Mouse (Mus musculus) B cell, adult 62 days (primary cell): Measurements from ENCODE around the gene Gm38431. TPM values are rescaled to one million over a fixed set of nuclear protein-coding genes. Genes with fewer than 3 reads are reported as not detected.

Experiments
- total RNA-seq: library from RNA; stranded (reverse); gene quantifications from 4 replicates; pipeline ENCODE4 v1.2.4, GENCODE M21; 2023

The Gm38431 gene
- 9.4 to 13.1 TPM (median 9.8 TPM) in 4 replicates for total RNA-seq

GRCm38 (mm10) chr9:21091707-21092320, at the start of gene Gm38431, which contains the start of gene Raver1:
Gm38431 (minus strand) TSS chr9:21091997.
Raver1 (minus strand) TSS chr9:21092008.

GRCm38 (mm10) chr9:21131059-21131956, 39.5 kb upstream of the Gm38431 start, which contains the start of gene Tyk2:
Tyk2 (minus strand) TSS chr9:21131243.

GRCm38 (mm10) chr9:21073044-21073840, 18.6 kb downstream of the Gm38431 start, which contains the start of the genes Gm49373 and Fdx1l:
Gm49373 (minus strand) TSS chr9:21073096.
Fdx1l (minus strand) TSS chr9:21073614.

GRCm38 (mm10) chr9:21067006-21067684, 24.7 kb downstream of the Gm38431 start, which contains the start of gene Zglp1:
Zglp1 (minus strand) TSS chr9:21067093.

GRCm38 (mm10) chr9:21031896-21032351, 59.9 kb downstream of the Gm38431 start, which contains the start of gene Icam5:
Icam5 (plus strand) TSS chr9:21032073.

GRCm38 (mm10) chr9:21029291-21030054, 62.3 kb downstream of the Gm38431 start, which contains the start of gene Icam4:
Icam4 (plus strand) TSS chr9:21029373.

Other genes starting within 250 kb of the Gm38431 start
- gene A230050P20Rik, start 223.4 kb downstream of the Gm38431 start, total RNA-seq: 45.8 to 56.2 TPM (median 51.6 TPM) in 4 replicates
- gene Angptl6, start 212.3 kb downstream of the Gm38431 start, total RNA-seq: 0.49 to 2.0 TPM (median 1.0 TPM) in 4 replicates
- 114 to 135 TPM (median 121 TPM) in 4 replicates for gene Ppan, start 203.8 kb downstream of the Gm38431 start, total RNA-seq
- 165 to 183 TPM (median 181 TPM) in 4 replicates for gene Eif3g, start 193.4 kb downstream of the Gm38431 start, total RNA-seq
- gene Dnmt1, start 132.1 kb downstream of the Gm38431 start, total RNA-seq: 67.0 to 72.1 TPM (median 69.3 TPM) in 4 replicates
- 2.3 to 3.2 TPM (median 3.1 TPM) in 4 replicates for gene S1pr2, start 115.2 kb downstream of the Gm38431 start, total RNA-seq
- 52.3 to 59.0 TPM (median 57.1 TPM) in 4 replicates for gene Mrpl4, start 89.3 kb downstream of the Gm38431 start, total RNA-seq
- 49.4 to 53.1 TPM (median 50.5 TPM) in 4 replicates for gene Icam1, start 76.0 kb downstream of the Gm38431 start, total RNA-seq
- 0.63 TPM in 1 of 4 replicates, not detected in the others for gene Icam4, start 62.6 kb downstream of the Gm38431 start, total RNA-seq
- 0.20 to 0.33 TPM in 2 of 4 replicates, not detected in the others for gene Icam5, start 59.9 kb downstream of the Gm38431 start, total RNA-seq
- not detected in 4 replicates for gene Zglp1, start 24.9 kb downstream of the Gm38431 start, total RNA-seq
- 1.3 to 1.9 TPM (median 1.6 TPM) in 4 replicates for gene Gm49373, start 18.9 kb downstream of the Gm38431 start, total RNA-seq
- 20.9 to 28.2 TPM (median 25.9 TPM) in 4 replicates for gene Fdx1l, start 18.4 kb downstream of the Gm38431 start, total RNA-seq
- gene Raver1, start within 50 bp of the Gm38431 start, total RNA-seq: 111 to 115 TPM (median 113 TPM) in 4 replicates
- gene Tyk2, start 39.2 kb upstream of the Gm38431 start, total RNA-seq: 46.8 to 61.2 TPM (median 51.4 TPM) in 4 replicates
- gene Cdc37, start 58.0 kb upstream of the Gm38431 start, total RNA-seq: 108 to 117 TPM (median 111 TPM) in 4 replicates
- gene Pde4a, start 73.7 kb upstream of the Gm38431 start, total RNA-seq: 7.8 to 10.5 TPM (median 8.8 TPM) in 4 replicates
- gene Keap1, start 147.4 kb upstream of the Gm38431 start, total RNA-seq: 25.0 to 32.1 TPM (median 29.5 TPM) in 4 replicates
- gene S1pr5, start 156.4 kb upstream of the Gm38431 start, total RNA-seq: 0.24 to 0.36 TPM (median 0.28 TPM) in 3 of 4 replicates, not detected in the other
- 48.2 to 54.2 TPM (median 52.1 TPM) in 4 replicates for gene Atg4d, start 173.3 kb upstream of the Gm38431 start, total RNA-seq
- gene Kri1, start 196.0 kb upstream of the Gm38431 start, total RNA-seq: 113 to 143 TPM (median 134 TPM) in 4 replicates
- 24.3 to 26.8 TPM (median 25.0 TPM) in 4 replicates for gene Cdkn2d, start 199.4 kb upstream of the Gm38431 start, total RNA-seq
- 2.0 to 3.0 TPM (median 2.6 TPM) in 4 replicates for gene Ap1m2, start 220.3 kb upstream of the Gm38431 start, total RNA-seq
- 311 to 326 TPM (median 324 TPM) in 4 replicates for gene Slc44a2, start 228.7 kb upstream of the Gm38431 start, total RNA-seq